Mouse (Mus musculus) olfactory bulb, adult 2 months (tissue): ENCODE measurements around the gene Gm34302.

Experiments used
- CTCF ChIP-seq: fragments of 200-500 bp; IDR thresholded peaks from 2 replicates; pipeline ENCODE4 v1.5.1; 2012; ENCODE audit warnings: low read depth, mild to moderate bottlenecking, low read length, moderate library complexity; ENCODE audit not compliant: insufficient read depth
- POLR2A ChIP-seq: fragments of 200-500 bp; IDR thresholded peaks from 2 replicates; pipeline ENCODE4 v1.6.1; 2012; ENCODE audit warnings: mild to moderate bottlenecking, low read depth, low read length, moderate library complexity; ENCODE audit not compliant: insufficient read depth

GRCm38 (mm10) chr3:63494625-63495382 lies 11.1 kb upstream of the Gm34302 start:
- no peak for TF ChIP-seq CTCF
- TF ChIP-seq POLR2A, result no peak
